24 mouse cellular contexts compared by ENCODE assay signal in the genomic region with DNA sequence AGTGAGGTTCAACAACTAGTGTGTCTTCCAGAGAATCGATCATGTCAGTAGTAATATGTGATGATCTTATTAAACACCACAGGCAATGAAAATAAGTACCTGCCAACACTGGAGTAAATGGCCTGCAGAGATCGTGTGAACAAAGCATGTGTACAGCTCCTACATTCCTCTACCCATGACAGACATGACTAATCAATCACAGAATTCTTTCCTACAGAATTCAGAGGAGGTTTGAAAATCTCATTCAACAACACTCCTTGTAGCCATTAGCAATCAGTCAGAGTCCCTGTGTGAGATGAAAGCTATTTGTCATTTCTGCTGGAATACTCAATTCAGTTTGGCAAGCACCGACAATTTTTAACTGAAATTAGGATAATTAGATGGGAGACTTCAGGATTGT.
"Had no signal": no experiment of that assay in that cellular context is flagged by ENCODE, and none has a peak within 500 bp of the region (broad histone marks: within the 10 kb centered on the region; RNA-seq: fewer than 3 reads in every experiment).

No protein-coding gene starts in this region.

- H3K4me1 ChIP-seq: liver, embryonic 15.5 days had no signal

- H3K4me2 ChIP-seq: liver, embryonic 12.5 days; liver, embryonic 15.5 days; lung, embryonic 15.5 days; midbrain, embryonic 13.5 days; stomach, embryonic 15.5 days had no signal

- ATAC-seq: liver, embryonic 12.5 days; midbrain, embryonic 13.5 days; midbrain, embryonic 16.5 days had no signal

- H3K27ac ChIP-seq: layer of hippocampus, adult 2 months; limb, embryonic 10.5 days; limb, embryonic 13.5 days; liver, embryonic 12.5 days; liver, embryonic 15.5 days; lung, embryonic 15.5 days; midbrain, embryonic 10.5 days; midbrain, embryonic 13.5 days; stomach, embryonic 15.5 days had no signal

- H3K9me3 ChIP-seq: limb, embryonic 10.5 days; limb, embryonic 13.5 days; liver, embryonic 12.5 days; liver, embryonic 15.5 days; lung, embryonic 15.5 days; megakaryocyte, embryonic 14.5 days; midbrain, embryonic 10.5 days; midbrain, embryonic 13.5 days; stomach, embryonic 15.5 days had no signal

- H3K36me3 ChIP-seq: liver, embryonic 12.5 days; liver, embryonic 15.5 days; midbrain, embryonic 13.5 days; stomach, embryonic 15.5 days had no signal

- H3K27me3 ChIP-seq: limb, embryonic 13.5 days; liver, embryonic 12.5 days; liver, embryonic 15.5 days; lung, embryonic 15.5 days; midbrain, embryonic 13.5 days; stomach, embryonic 15.5 days had no signal

- H3K4me3 ChIP-seq: layer of hippocampus, adult 2 months; limb, embryonic 10.5 days; limb, embryonic 13.5 days; liver, embryonic 12.5 days; liver, embryonic 15.5 days; lung, embryonic 15.5 days; midbrain, embryonic 10.5 days; midbrain, embryonic 13.5 days; myocyte; stomach, embryonic 15.5 days had no signal

- DNase-seq: kidney, adult 9 months; kidney, postnatal 14 days; kidney, postnatal 4 days; layer of hippocampus, adult 9-11 months; liver; lung, adult 18-20 months; lung, postnatal 10 days; lung, postnatal 36 days; right cerebral cortex, adult 18-20 months; right cerebral cortex, postnatal 14 days; spleen, adult 18-20 months; thymus, postnatal 36 days had no signal

- H3K9ac ChIP-seq: limb, embryonic 13.5 days; liver, embryonic 12.5 days; liver, embryonic 15.5 days; lung, embryonic 15.5 days; midbrain, embryonic 13.5 days; stomach, embryonic 15.5 days had no signal
